19 mouse cellular contexts compared by ENCODE assay signal in genomic region chr4:88742771-88743371, GRCm38 (mm10). TPM values are rescaled to one million over a fixed set of nuclear protein-coding genes. Genes with fewer than 3 reads are reported as not detected.
DNase-seq lines count a peak whose midpoint lies in the region; ATAC-seq and TF ChIP-seq lines count a peak whose summit lies in the region.
"Had no signal": no experiment of that assay in that cellular context is flagged by ENCODE, and none has a peak within 500 bp of the region (broad histone marks: within the 10 kb centered on the region; RNA-seq: fewer than 3 reads in every experiment).

No protein-coding gene starts in this region.

- no peaks in the 10 kb centered on the region for H3K79me2 ChIP-seq in heart, adult 2 months (replicated peaks; ENCODE audit: control insufficient read depth, insufficient read depth, low read length)

- no peaks in the 10 kb centered on the region for H3K36me3 ChIP-seq in heart, adult 2 months (ENCODE audit: control insufficient read depth, insufficient read depth, low read length)
- no peaks in the 10 kb centered on the region for H3K36me3 ChIP-seq in lung, postnatal 0 days (ENCODE audit: insufficient read depth, low read length)
- H3K36me3 ChIP-seq: limb, embryonic 12.5 days had no signal

- TF ChIP-seq POLR2A in heart, adult 2 months (IDR thresholded peaks at IDR 0.05; ENCODE audit: insufficient read depth, low read depth, low read length): no peak

- H3K9ac ChIP-seq in heart, adult 2 months (ENCODE audit: low read depth, low read length): no peak overlapping the region
- H3K9ac ChIP-seq in lung, postnatal 0 days (replicated peaks; ENCODE audit: low read depth): no peak overlapping the region
- H3K9ac ChIP-seq: limb, embryonic 12.5 days had no signal

- DNase-seq in heart, adult 2 months: no peak
- no peak for DNase-seq in heart, postnatal 14 days
- DNase-seq in lung, postnatal 0 days (ENCODE audit: low spot score): no peak
- DNase-seq in lung, postnatal 14 days: no peak
- DNase-seq in NIH3T3 (ENCODE audit: low read depth): peak; percentile 41
- DNase-seq in spleen, postnatal 10 days (ENCODE audit: low spot score in 2 of 2): no peak
- DNase-seq in cerebellum, postnatal 4 days (ENCODE audit: low spot score in 2 of 2): no peak
- DNase-seq: adrenal gland, adult 2 months; cerebellum, postnatal 36 days; kidney, adult 2 months; lung, adult 2 months; thymus, postnatal 36 days had no signal

- H3K4me3 ChIP-seq in heart, adult 2 months: no peak overlapping the region
- H3K4me3 ChIP-seq in lung, postnatal 0 days (ENCODE audit: low read depth, low read length): no peak overlapping the region
- H3K4me3 ChIP-seq: limb, embryonic 12.5 days had no signal

- WGBS in heart, adult 2 months: 70% methylated on average over 7 of the region's 7 CpGs
- 61% methylated on average over 7 of the region's 7 CpGs for WGBS in lung, postnatal 0 days

- ATAC-seq in lung, postnatal 0 days: no peak
- peak; percentile 18; the same call in 1 of the 2 replicates for ATAC-seq in megakaryocyte progenitor cell, adult 5-6 weeks (replicated peaks; ENCODE audit: poor library complexity)

- H3K27ac ChIP-seq in heart, adult 2 months: no peak overlapping the region
- no peak overlapping the region for H3K27ac ChIP-seq in lung, postnatal 0 days (ENCODE audit: low read length)
- H3K27ac ChIP-seq: limb, embryonic 12.5 days had no signal

- TF ChIP-seq CTCF in heart, adult 2 months (IDR thresholded peaks at IDR 0.05): peak; percentile 37
- TF ChIP-seq CTCF in lung, postnatal 0 days (IDR thresholded peaks at IDR 0.05): peak; percentile 35

- intact Hi-C loops in heart, adult 2 months (cut with DNase I): no loop called here
- intact Hi-C loops in heart, postnatal 14 days (cut with DNase I): no loop called here

- no peak overlapping the region for H3K4me2 ChIP-seq in lung, postnatal 0 days (replicated peaks; ENCODE audit: low read depth, low read length)
- H3K4me2 ChIP-seq: limb, embryonic 12.5 days had no signal

- H3K4me1 ChIP-seq in heart, adult 2 months (ENCODE audit: control insufficient read depth, insufficient read depth, low read length): no peaks in the 10 kb centered on the region
- H3K4me1 ChIP-seq in lung, postnatal 0 days (ENCODE audit: insufficient read depth, low read depth, low read length): no peaks in the 10 kb centered on the region

- no peaks in the 10 kb centered on the region for H3K9me3 ChIP-seq in lung, postnatal 0 days (ENCODE audit: low read length)
- H3K9me3 ChIP-seq: limb, embryonic 12.5 days had no signal

- no peaks in the 10 kb centered on the region for H3K27me3 ChIP-seq in heart, adult 2 months (ENCODE audit: control insufficient read depth, insufficient read depth, low read length)
- H3K27me3 ChIP-seq in lung, postnatal 0 days (replicated peaks; ENCODE audit: insufficient read depth, low read length): no peaks in the 10 kb centered on the region

- TF ChIP-seq EP300 in heart, adult 2 months (IDR thresholded peaks at IDR 0.05; ENCODE audit: insufficient read depth, low read depth, low read length): no peak
- no peak for TF ChIP-seq EP300 in lung, postnatal 0 days (IDR thresholded peaks at IDR 0.05)

RNA-seq across cellular contexts. Expression of gene Gm13271, which starts 11.8 kb away (rescaled TPM):
- not detected for total RNA-seq in heart, adult 2 months (2021)
- polyA plus RNA-seq in heart, adult 2 months (2012; rRNA removed): not detected in 2 replicates
- not detected for total RNA-seq in heart, postnatal 14 days (2021)
- polyA plus RNA-seq in lung, postnatal 0 days (2015; fragmentation: Nextera tagmentation; extraction: Ambion mirVana): not detected in 2 replicates
- total RNA-seq in megakaryocyte progenitor cell, adult 5-6 weeks (2015): not detected in 2 replicates
- total RNA-seq in megakaryocyte progenitor cell, adult 5-6 weeks (2017): not detected in 2 replicates
- total RNA-seq: adrenal gland, adult 2 months; gastrocnemius, postnatal 4 days; heart, postnatal 25 days; layer of hippocampus, postnatal 14 days had no signal
- polyA plus RNA-seq: adrenal gland, adult 2 months; C2C12; kidney, adult 2 months; limb, embryonic 12.5 days; lung, adult 2 months; neural tube, embryonic 14.5 days had no signal

RNA-seq across cellular contexts. Expression of gene Gm13283, which starts 17.0 kb away (rescaled TPM):
- total RNA-seq in heart, adult 2 months (2021): not detected
- polyA plus RNA-seq in heart, adult 2 months (2012; rRNA removed): not detected in 2 replicates
- not detected for total RNA-seq in heart, postnatal 14 days (2021)
- polyA plus RNA-seq in lung, postnatal 0 days (2015; fragmentation: Nextera tagmentation; extraction: Ambion mirVana): 0.38 and 0.44 TPM in 2 replicates
- total RNA-seq in megakaryocyte progenitor cell, adult 5-6 weeks (2015): not detected in 2 replicates
- 0.67 and 0.68 TPM in 2 replicates for total RNA-seq in megakaryocyte progenitor cell, adult 5-6 weeks (2017)
- total RNA-seq: adrenal gland, adult 2 months; gastrocnemius, postnatal 4 days; heart, postnatal 25 days; layer of hippocampus, postnatal 14 days had no signal
- polyA plus RNA-seq: adrenal gland, adult 2 months; C2C12; kidney, adult 2 months; lung, adult 2 months; neural tube, embryonic 14.5 days had no signal

RNA-seq across cellular contexts. Expression of gene Klhl9, which starts 20.6 kb away (rescaled TPM):
- 10 to 100 TPM; 71.0 to 71.1 TPM for total RNA-seq in heart, adult 2 months (2021)
- polyA plus RNA-seq in heart, adult 2 months (2012; rRNA removed): 11.8 and 26.1 TPM in 2 replicates
- total RNA-seq in heart, postnatal 14 days (2021): 10 to 100 TPM; 73.9 to 75.5 TPM
- 54.1 and 59.7 TPM in 2 replicates for polyA plus RNA-seq in lung, postnatal 0 days (2015; fragmentation: Nextera tagmentation; extraction: Ambion mirVana)
- 48.8 and 49.8 TPM in 2 replicates for total RNA-seq in megakaryocyte progenitor cell, adult 5-6 weeks (2015)
- total RNA-seq in megakaryocyte progenitor cell, adult 5-6 weeks (2017): 70.2 and 85.6 TPM in 2 replicates

RNA-seq across cellular contexts. Expression of gene Gm26566, which starts 21.3 kb away (rescaled TPM):
- total RNA-seq in heart, adult 2 months (2021): under 1 TPM in 1 of 2 experiments, not detected in 1; 0.36 TPM
- 0.20 TPM in 1 of 2 replicates, not detected in the other for polyA plus RNA-seq in heart, adult 2 months (2012; rRNA removed)
- 1 to 10 TPM in 1 of 2 experiments, under 1 TPM in 1; 0.22 to 1.0 TPM for total RNA-seq in heart, postnatal 14 days (2021)
- 0.19 TPM in 1 of 2 replicates, not detected in the other for polyA plus RNA-seq in lung, postnatal 0 days (2015; fragmentation: Nextera tagmentation; extraction: Ambion mirVana)
- 0.56 TPM in 1 of 2 replicates, not detected in the other for total RNA-seq in megakaryocyte progenitor cell, adult 5-6 weeks (2015)
- 1.2 and 1.5 TPM in 2 replicates for total RNA-seq in megakaryocyte progenitor cell, adult 5-6 weeks (2017)

RNA-seq across cellular contexts. Expression of gene Gm13290, which starts 30.8 kb away (rescaled TPM):
- not detected for total RNA-seq in heart, adult 2 months (2021)
- polyA plus RNA-seq in heart, adult 2 months (2012; rRNA removed): not detected in 2 replicates
- not detected for total RNA-seq in heart, postnatal 14 days (2021)
- 0.40 TPM in 1 of 2 replicates, not detected in the other for polyA plus RNA-seq in lung, postnatal 0 days (2015; fragmentation: Nextera tagmentation; extraction: Ambion mirVana)
- total RNA-seq in megakaryocyte progenitor cell, adult 5-6 weeks (2015): not detected in 2 replicates
- not detected in 2 replicates for total RNA-seq in megakaryocyte progenitor cell, adult 5-6 weeks (2017)
- total RNA-seq: adrenal gland, adult 2 months; gastrocnemius, postnatal 4 days; heart, postnatal 25 days; layer of hippocampus, postnatal 14 days had no signal
- polyA plus RNA-seq: adrenal gland, adult 2 months; kidney, adult 2 months; lung, adult 2 months; neural tube, embryonic 14.5 days had no signal
